Mouse (Mus musculus): ENCODE results near the gene Igsf11.
"Not testable (repeated sequence)": the region's sequence is repeated elsewhere in the genome, so short reads cannot be mapped to it uniquely, and the experiment has no call there.

The Igsf11 gene

DNA sequence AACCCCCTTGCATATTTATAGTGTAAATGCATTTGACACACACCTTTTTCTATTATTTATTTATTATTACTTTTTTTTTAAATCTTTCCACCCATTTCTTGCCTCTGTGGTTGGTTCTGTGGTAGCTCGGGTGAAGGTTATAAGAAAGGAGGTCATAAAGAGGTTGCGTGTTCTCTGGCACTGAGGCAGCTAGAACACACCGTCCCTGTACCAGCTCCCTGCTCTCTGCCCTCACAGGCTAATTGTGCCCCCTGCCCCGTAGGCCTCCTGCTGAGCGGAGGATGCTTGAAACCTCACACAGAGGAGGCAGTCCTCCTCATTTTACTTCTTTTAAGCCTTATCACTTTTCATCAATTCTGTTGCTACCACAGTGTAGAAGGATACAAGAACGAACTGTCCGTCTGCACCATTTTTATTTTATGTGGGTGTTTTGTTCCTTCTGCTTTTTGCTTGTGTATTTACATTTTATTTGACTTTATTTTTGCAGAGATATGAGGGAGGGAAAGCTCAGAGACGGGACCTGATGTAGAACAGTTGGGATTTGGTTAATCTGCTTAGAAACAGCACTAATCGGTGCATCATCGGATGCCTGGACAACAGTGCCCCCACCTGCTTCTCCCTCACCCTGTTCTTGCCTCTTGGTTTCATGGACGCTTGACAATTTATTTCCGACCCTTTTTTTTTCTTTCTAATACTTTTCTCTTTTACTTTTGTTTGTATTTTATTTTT, 90.2 kb downstream of the Igsf11 start:
- in situ Hi-C loops (cut with MboI, MseI) = no loop called here

DNA sequence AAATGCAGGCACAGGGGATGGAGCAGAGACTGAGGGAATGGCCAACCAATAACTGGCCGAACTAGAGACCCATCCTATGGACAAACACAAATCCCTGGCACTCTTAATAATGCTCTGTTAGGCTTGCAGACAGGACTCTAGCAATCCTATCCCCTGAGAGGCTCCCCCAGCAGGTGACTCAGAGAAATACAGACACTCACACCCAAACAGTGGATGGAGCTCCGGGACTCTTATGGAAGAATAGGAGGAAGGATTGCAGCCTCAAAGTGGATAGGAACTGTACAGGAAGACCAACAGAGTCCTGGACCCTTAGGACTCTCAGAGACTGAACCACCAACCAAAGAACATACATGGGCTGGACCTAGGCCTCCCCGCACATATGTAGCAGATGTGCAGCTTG, 91.4 kb downstream of the Igsf11 start:
- in situ Hi-C loops (cut with MboI, MseI) = not testable (repeated sequence)

DNA sequence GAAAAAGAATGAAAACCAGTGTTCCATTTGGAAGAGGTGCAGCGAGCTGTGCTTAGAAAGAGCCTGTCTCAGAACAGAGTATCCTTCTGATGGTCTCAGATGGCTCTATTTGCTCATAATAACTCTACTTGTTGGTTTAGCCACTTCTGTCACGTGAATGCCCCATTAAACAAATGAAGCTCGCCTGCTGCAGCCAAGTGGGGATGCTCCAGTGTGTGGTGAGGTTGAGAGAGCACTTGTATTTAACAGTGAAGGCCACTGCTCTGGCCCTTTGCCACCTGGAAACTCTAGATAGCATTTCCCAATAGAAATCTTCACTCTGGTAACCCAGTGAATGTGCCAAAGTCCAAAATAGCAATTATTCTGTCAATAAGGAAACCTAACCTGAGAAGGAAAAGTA, 92.9 kb downstream of the Igsf11 start:
- in situ Hi-C loops (cut with MboI, MseI) = no loop called here

DNA sequence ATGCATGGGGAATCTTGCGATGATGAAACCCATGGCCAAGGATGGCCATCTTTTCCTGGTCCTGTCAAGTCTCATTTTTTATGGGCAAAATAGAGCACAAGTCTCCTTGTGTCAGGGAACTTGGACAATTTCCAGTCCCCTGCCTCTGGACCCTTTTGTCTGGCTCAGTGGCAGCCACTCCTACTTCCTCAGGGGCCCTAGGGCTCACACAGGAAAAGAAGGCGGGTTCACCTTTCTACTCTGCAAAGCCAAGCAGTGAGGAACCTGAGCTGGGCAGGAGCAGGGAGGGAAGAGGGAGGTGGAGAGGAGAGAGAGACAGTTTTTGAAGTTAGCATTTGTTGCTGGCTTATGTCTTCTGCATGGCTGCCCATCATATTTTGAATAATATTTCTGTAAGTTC, 93.9 kb downstream of the Igsf11 start:
- in situ Hi-C loops (cut with MboI, MseI) = no loop called here

DNA sequence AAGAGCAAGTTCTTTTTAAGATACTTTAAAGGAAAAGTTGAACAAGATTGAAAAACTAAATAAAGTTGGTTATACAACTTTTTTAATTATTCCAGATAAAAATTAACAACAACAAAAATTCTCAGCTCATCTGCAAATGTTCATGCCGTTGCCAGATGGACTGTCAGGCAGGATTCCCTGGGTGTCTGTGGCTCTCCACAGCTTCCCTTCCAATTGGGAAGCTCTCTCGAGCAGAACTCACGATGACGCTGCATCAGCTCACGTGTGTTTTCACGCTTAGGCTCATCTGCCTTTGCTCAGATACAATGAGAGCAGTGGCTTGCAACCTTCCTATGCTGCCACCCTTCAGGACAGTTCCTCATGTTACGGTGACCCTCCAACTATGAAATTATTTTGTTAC, 101.2 kb downstream of the Igsf11 start:
- in situ Hi-C loops (cut with MboI, MseI) = no loop called here

DNA sequence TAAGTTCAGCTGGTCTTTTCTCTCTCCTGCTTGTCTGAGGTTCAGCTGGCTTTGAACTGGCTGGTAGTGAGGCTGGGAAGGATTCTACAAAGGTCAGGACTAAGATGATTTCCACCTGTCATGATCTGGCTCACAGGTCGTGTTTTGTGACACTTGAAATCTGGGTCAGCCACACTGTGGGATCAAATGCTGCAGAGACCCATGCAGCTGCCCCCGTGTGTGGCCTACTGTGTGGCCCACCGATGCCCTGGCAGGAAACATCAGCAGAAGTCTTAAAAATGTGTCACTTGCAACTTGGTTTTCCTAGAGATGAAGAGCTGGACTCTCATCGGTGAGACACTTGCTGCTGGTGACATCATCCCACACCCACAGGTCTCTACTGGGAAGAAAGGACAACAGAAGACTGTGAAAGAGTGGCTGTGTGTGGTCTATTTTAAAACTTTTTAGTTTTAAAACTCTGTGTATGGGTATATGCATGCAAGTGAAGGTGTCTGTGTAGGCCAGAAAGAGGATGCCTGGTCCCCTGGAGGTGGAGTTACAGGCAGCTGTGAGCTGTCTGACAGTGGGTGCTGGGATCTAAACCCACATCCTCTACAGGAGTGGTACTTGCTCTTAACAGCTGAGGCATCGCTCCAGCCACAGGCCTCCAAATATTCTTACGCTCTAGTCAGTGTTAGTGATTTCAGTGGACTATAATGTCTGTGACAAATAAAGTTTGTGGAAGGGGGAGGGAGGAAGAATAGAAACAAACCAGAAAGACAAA, 106.2 kb downstream of the Igsf11 start:
- in situ Hi-C loops (cut with MboI, MseI) = no loop called here

DNA sequence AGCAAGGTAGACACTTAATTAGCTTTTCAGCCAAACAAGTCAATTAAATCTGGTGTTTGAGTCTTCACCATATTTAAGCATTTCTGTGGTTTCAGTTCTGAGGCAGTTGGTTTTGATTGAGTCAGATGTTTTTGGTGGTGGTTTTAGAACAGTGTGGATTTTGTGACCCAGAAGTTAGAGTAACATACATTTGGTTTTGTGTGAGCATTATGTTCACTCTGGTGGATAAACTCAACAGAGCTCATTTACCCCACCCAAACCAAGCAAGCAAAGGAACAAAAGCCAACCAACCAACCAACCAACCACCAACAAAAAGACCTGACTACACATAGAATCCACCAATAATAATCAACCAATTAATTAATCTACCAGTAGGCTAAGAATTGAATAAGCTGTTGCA, 106.8 kb downstream of the Igsf11 start:
- in situ Hi-C loops (cut with MboI, MseI) = no loop called here

DNA sequence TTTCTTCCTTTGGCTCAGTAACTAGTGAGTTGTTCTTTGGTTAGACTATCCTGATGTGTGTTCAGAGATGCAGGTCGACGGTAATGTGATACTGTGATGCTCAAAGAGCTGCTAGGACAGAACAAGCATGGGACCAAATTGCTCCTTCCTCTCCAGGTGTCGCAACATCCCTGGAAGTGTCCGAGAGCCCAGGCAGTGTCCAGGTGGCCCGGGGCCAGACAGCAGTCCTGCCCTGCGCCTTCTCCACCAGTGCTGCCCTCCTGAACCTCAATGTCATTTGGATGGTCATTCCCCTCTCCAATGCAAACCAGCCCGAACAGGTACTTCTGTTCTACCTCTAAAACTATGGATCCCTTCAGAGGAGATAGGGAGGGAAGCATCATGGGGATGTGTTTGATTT, 114.5 kb downstream of the Igsf11 start:
- in situ Hi-C loops (cut with MboI, MseI) = loop anchor here (5.0 kb wide), 1 partner anchor 60 kb away; no protein-coding TSS in a partner anchor

DNA sequence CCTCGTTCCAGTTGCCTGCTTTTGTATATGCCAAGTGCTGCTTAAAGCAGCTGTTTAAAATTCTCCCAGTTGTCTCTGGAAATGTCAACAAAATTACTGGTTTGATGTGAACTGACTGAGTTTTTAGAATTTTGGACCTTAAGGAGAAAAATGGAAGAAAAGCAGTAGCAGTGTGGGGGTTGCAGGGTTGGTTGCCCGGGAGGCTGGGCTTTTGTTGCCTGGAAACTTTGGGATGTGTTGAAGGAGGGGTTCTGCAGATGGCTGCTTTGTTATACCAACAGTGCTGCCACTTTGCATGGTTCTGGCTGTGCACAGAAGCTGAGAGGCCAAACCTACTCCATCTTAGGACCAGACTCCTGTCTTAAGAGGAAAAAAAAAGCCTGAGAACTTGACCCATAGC, 127.0 kb downstream of the Igsf11 start:
- in situ Hi-C loops (cut with MboI, MseI) = no loop called here

DNA sequence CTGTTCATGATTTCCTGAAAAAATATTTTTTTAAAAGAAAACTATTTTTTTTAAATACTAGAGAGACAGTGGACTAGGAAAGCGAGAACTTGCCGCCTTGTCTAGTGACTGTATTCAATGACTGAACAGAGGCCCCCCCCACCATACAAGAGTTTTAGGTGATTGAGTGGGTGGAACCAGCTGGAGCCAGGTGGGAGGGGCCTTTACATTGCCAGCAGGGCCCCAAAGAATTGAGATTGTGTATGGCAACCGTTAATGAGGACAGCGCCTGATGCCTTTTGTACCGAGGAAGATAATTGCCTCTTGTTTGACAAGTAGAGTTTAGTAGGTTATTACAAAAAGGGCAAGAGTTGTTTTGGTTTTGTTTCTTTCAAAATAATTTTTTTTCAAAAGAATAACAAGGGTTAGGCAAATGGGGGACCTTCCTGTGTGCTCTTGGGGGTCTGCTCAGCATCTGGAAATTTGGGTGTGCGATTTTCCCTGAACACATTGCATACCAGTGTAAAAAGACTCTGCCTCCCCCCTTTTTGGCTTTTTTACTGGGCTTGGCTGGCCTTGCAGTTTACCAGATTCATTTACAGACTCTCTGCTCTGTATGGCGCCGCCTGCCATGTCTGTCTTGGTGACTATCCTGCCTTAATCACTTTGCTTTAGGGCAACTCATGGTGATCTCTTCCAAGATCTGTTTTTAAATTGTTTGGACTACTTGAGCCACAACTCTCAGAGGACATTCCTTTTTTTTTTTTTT, 133.7 kb downstream of the Igsf11 start:
- in situ Hi-C loops (cut with MboI, MseI) = loop anchor here (25.0 kb wide), 1 partner anchor 414 kb away; no protein-coding TSS in a partner anchor

DNA sequence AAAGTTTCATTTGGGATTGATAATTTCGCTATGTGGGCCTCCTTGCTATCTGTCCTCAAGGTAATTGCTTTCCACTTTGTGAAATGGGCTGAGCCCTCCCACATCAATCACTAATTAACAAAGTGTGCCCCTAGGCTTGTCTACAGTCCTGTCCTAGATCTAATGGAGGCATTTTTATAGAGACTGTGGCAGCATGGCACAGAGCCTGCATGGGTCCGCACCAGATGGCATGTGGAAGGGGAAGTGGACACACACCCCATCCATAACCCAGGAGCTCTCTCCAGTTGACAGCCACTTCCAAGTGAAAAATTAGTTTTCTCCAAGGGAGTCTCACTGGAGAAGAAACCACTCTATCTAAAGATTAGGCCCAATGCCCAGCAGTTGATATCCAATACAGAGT, 138.9 kb downstream of the Igsf11 start:
- in situ Hi-C loops (cut with MboI, MseI) = loop anchor here (25.0 kb wide), 1 partner anchor 419 kb away; no protein-coding TSS in a partner anchor

DNA sequence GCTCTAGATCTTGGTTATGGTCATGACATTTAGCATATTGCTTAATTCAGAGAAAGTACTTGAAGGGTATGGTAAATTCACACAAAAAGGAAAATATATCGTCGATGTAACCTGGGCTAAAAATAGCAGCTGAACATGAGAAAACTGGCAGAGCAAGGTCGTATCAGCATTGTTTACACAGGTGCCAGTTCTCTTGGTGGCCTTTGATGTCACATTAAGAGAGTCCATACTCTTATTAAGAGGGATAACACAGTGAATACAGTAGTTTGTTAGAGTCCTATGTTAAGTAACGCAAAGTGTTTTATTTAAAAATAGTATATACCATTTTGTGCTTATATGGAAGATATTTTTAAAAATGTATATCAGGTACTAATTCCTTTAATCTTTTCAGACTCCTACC, 144.8 kb downstream of the Igsf11 start:
- in situ Hi-C loops (cut with MboI, MseI) = loop anchor here (25.0 kb wide), 1 partner anchor 425 kb away; no protein-coding TSS in a partner anchor

DNA sequence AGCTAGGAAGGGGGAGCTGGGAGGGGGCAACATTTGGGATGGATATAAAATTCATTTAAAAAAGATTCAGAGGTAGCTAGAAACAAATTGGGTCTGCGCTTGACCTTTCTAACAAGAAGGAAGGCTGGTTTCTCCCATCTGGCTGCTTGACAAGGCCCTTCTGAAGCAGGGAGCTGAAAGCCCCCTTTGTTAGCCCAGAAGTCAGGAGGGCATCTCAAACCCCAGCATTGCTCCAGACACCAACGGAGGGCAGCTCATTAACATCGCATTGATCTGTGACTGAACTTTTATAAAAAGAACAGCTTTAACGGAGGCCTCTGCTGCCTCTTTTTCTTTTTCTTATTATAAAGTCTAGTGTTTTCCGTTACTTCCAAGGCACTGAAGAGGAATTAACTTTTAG, 151.9 kb downstream of the Igsf11 start:
- in situ Hi-C loops (cut with MboI, MseI) = loop anchor here (25.0 kb wide), 1 partner anchor 432 kb away; no protein-coding TSS in a partner anchor

DNA sequence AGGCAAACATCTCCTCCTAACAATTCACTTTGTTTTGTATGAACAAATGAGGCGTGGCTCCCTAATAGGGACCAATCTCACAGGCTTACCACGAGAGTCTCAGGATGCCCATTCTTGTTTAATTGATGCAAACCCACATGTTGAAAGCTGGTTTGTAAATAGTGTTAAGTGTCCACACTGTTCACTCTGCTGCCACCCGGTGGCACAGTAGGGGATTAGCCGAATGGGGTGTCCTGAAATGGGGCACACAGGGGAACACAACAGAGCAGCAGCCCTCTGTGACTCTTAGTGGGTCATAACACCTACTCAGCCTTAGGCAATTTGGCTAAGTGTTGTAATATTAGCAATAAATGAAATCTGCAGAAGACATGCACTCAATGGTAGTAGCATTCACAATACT, 156.4 kb downstream of the Igsf11 start:
- in situ Hi-C loops (cut with MboI, MseI) = loop anchor here (25.0 kb wide), 1 partner anchor 437 kb away; no protein-coding TSS in a partner anchor

DNA sequence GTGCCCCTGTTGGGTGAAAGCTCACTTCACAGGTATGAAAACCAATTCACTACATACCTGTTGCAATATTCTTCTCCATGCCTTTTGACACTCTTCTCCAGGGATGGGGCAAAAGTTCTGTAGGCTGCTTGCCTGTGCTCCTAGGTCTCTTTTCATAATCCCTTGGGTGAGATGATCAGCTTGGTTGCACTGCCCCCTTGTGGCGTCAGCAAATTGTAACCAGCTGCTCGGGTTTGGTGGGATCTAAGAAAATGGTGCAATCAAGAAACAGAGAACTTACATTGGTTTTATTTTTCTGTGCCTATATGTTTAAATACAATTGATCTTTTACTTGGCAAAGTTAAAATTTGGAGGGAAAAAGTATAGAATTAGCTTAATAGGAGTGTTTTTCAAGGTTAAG, 160.5 kb downstream of the Igsf11 start:
- in situ Hi-C loops (cut with MboI, MseI) = loop anchor here (5.0 kb wide), 1 partner anchor 196 kb away; no protein-coding TSS in a partner anchor

DNA sequence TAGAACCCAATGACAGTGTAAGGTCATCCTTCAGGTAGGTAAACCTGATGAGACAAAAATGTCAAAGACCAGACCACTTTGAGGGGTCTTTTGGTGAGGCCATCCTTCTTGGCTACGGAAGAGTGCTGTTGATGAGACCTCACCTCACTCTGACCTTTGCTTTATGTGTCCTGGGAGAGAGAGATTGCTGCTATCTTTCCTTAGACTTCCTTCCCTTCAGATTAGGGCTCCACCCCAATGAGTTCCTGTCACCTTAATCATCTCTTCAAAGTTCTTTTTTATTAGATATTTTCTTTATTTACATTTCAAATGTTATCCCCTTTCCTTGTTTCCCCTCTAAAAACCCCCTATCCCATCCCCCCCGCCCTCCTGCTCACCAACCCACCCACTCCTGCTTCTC, 161.3 kb downstream of the Igsf11 start:
- in situ Hi-C loops (cut with MboI, MseI) = loop anchor here (5.0 kb wide), 1 partner anchor 196 kb away; no protein-coding TSS in a partner anchor

DNA sequence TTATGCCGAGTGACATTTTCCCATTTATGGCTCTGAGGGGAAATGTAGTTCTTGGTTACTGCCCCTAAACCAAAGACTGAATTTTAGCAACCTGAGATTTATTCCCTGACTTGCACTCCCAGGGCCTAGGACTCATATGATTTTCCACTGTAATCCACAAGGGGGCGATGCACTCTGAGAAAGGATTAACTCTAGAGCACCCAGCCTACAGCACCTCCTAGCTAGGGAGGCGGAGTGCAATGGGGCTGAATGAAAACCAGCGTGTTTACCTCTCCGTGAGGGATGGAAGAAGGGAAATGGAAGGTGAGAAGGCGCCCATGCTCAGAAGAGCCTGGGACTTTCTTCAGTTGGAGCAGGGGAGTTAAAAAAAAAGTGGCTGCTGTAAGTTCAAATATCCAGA, 163.6 kb downstream of the Igsf11 start:
- in situ Hi-C loops (cut with MboI, MseI) = no loop called here

DNA sequence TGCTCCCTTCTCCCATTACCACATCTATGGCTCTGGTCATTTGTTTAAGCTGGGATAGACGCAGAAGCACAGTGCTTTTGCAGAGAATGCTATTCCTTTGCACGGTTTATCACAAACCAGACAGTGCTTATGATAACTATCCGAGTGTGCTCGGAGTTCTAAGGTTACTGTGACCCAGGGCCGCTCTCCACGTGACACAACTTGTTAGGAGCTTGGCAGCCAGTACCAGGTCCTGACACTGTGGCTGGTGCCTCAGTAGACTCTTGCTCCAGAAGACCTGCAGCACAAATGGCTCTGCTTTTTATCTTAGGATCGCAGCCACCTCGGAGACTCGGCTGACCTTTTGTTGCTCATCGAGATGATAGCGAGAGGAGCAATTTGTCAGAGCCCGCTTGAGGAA, 164.5 kb downstream of the Igsf11 start:
- in situ Hi-C loops (cut with MboI, MseI) = no loop called here

DNA sequence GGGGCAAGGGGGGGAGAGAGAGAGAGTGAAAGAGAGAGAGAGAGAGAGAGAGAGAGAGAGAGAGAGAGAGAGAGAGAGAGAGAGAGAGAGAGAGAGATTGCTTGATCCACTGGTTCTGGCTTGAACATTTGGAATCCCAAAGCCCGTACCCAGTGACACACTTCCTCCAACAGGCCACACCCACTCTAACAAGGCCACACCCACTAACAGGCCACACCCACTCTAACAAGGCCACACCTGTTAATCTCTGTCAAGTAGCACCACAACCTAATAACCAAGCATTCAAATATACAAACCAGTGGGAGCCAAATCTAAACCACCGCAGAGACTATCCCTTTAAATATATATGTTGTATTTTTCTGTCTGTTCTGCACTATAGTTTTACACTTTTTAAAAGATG, 166.4 kb downstream of the Igsf11 start:
- in situ Hi-C loops (cut with MboI, MseI) = no loop called here

DNA sequence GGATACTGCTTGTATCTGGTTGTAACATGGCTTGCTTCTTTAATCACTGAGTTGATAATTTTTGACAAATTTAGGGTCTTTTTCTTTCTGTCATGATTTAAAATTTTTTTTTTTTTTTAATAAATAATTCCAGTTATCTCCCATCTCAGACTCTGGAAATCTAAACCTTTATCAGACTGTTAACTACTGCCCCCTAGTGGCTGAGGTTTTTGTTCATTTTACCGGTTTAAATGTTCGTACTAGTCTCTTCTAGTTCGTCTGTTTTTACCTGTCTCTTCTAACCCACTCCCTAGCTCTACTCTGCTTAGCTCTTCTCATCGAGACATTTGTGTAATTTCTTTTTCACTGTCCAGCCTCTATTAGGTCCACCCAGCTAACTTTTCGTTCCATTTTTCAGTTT, 170.1 kb downstream of the Igsf11 start:
- in situ Hi-C loops (cut with MboI, MseI) = no loop called here

DNA sequence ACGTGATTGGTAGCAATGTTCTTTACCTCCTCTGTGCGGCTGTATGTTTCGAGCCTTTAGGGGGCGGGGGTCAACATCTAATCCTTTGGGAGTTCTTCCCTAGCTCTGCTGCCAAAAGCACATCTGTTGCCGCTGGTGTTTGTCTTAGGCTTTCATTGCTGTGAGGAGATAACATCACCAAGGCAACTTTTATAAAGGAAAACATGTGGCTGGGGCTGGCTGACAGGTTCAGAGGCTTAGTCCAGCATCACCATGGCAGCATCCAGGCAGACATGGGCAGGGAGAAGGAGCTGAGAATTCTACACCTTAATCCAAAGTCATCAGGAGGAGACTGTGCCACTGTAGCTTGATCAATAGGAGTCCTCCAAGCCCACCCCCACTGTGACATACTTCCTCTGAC, 173.1 kb downstream of the Igsf11 start:
- in situ Hi-C loops (cut with MboI, MseI) = no loop called here

DNA sequence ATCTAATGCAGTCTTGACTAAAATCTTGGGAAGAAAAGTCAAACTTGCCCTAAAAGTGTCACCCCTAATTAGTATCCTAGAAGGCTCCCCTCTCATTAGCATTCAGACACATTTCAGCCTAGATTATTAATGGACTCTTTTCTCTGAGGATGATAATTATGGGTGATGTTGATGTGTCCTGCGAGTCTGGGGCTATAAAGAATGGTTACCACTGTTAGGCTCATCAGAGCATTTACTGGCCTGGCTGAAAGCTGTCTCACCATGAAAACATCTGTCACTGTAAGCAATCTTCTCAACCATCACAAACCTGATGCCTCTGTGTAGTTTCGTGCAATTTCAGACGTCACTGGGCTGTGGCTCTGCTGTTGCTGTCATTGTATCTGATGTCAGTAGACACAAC, 179.0 kb downstream of the Igsf11 start:
- in situ Hi-C loops (cut with MboI, MseI) = no loop called here
